Mouse (Mus musculus) mammary gland, adult 2 months (tissue): ENCODE measurements around the gene Aspdh. TPM values are rescaled to one million over a fixed set of nuclear protein-coding genes. Genes with fewer than 3 reads are reported as not detected.

Experiments
- polyA plus RNA-seq: library from polyadenylated mRNA; depleted of rRNA; stranded (reverse); fragments of >200 nt; gene quantifications from 2 replicates; pipeline ENCODE4 v1.2.3, GENCODE M21; 2012; ENCODE audit warnings: low replicate concordance; rRNA removed

Aspdh gene
- polyA plus RNA-seq = 0.29 and 3.4 TPM in 2 replicates

GRCm38 (mm10) chr7:44465111-44465510 lies at the start of gene Aspdh:
TSS of gene Aspdh (plus strand) at chr7:44465391.

DNA sequence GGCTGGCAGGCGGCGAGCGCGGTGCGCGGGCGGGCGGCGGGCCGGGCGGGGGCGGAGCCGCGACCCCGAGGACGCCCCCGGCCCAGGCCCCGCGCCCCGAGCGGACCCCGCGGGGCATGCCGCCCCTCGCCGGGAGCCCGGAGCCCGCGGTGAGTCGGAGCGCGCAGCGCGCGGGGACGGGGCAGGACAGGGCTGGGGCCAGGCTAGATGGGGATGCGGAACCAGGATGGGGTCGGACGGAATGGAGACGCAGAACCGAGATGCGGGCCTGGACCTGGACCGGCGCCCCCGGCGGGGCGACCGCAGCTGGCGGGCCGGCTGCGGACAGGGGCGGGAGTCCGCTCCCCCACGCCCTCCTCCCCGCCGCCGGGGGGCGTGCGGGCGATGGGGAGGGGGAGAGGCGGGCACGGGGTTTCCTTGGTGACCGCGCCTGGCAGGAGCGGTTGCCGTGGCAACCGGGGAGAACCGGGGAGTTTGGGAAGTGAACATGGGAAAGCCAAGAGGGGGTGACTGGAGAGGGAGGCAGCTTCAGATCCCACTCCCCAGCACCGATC lies 36.1 kb upstream of the Aspdh start, which contains the start of gene Lrrc4b:
Lrrc4b (plus strand) TSS at position 51 of the 554 bp plus-strand sequence.

DNA sequence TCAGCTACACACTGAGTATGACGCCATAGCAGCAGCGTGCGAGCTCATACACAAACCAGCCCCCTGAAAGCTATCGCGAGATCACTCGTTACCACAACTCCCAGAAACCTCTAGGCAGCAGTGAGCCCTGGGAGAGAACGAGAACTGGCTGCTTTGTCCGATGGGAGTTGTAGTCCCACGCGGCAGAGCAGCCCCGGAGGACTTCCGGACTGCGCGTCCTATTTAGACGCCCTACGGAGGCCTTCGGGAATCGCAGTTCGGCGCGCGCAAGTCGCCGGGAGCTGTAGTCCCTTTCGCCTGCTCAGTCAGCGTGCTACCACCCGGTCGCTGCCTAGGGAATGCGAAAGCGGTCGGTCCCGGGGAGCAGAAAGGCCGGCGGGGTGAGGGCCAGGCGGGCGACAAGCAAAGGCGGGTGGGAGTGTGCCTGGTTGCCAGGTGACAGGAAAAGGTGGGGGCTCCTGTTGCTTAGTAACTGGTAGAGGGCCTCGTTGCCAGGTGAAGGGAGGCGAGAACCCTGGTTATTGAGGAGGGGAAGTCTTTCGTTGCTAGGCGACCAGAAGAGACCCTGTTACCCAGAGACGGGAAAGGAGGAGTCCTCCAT lies 2.7 kb downstream of the Aspdh start, which contains the start of gene Josd2:
Josd2 (plus strand) TSS at position 170 of the 601 bp plus-strand sequence.

GRCm38 (mm10) chr7:44495992-44496770 lies 31.0 kb downstream of the Aspdh start, which contains the start of the genes Emc10 and Fam71e1:
TSS of gene Emc10 (minus strand) at chr7:44496529.
TSS of gene Fam71e1 (plus strand) at chr7:44496581.

Other genes starting within 250 kb of the Aspdh start
- gene Klk1b5, start 249.4 kb upstream of the Aspdh start, polyA plus RNA-seq = not detected in 2 replicates
- 5.2 and 8.6 TPM in 2 replicates for gene Klk1, start 240.0 kb upstream of the Aspdh start, polyA plus RNA-seq
- not detected in 2 replicates for gene Gm36864, start 229.2 kb upstream of the Aspdh start, polyA plus RNA-seq
- 1.3 and 2.7 TPM in 2 replicates for gene 1700028J19Rik, start 218.7 kb upstream of the Aspdh start, polyA plus RNA-seq
- 75.6 and 148 TPM in 2 replicates for gene 2410002F23Rik, start 218.7 kb upstream of the Aspdh start, polyA plus RNA-seq
- gene Acp4, start 208.0 kb upstream of the Aspdh start, polyA plus RNA-seq = not detected in 2 replicates
- gene Gm15517, start 203.9 kb upstream of the Aspdh start, polyA plus RNA-seq = not detected in 2 replicates
- 4.7 and 10.7 TPM in 2 replicates for gene Clec11a, start 158.5 kb upstream of the Aspdh start, polyA plus RNA-seq
- 0.89 and 3.2 TPM in 2 replicates for gene Shank1, start 155.1 kb upstream of the Aspdh start, polyA plus RNA-seq
- gene Syt3, start 81.3 kb upstream of the Aspdh start, polyA plus RNA-seq = 5.9 and 7.8 TPM in 2 replicates
- 0.94 and 1.2 TPM in 2 replicates for gene 1700008O03Rik, start 79.6 kb upstream of the Aspdh start, polyA plus RNA-seq
- gene Lrrc4b, start 36.4 kb upstream of the Aspdh start, polyA plus RNA-seq = 0.72 and 1.2 TPM in 2 replicates
- 157 and 197 TPM in 2 replicates for gene Josd2, start 2.6 kb downstream of the Aspdh start, polyA plus RNA-seq
- gene Emc10, start 31.1 kb downstream of the Aspdh start, polyA plus RNA-seq = 309 and 442 TPM in 2 replicates
- 7.2 and 13.2 TPM in 2 replicates for gene Fam71e1, start 31.2 kb downstream of the Aspdh start, polyA plus RNA-seq
- gene Mybpc2, start 59.3 kb downstream of the Aspdh start, polyA plus RNA-seq = 0.42 and 270 TPM in 2 replicates
- 56.8 and 111 TPM in 2 replicates for gene Spib, start 66.7 kb downstream of the Aspdh start, polyA plus RNA-seq
- 37.9 and 80.4 TPM in 2 replicates for gene Pold1, start 83.5 kb downstream of the Aspdh start, polyA plus RNA-seq
- 144 and 274 TPM in 2 replicates for gene Nr1h2, start 88.6 kb downstream of the Aspdh start, polyA plus RNA-seq
- gene Napsa, start 107.0 kb downstream of the Aspdh start, polyA plus RNA-seq = 46.1 and 70.1 TPM in 2 replicates
- gene Kcnc3, start 125.3 kb downstream of the Aspdh start, polyA plus RNA-seq = 1.5 and 1.9 TPM in 2 replicates
- 8.5 and 15.5 TPM in 2 replicates for gene Myh14, start 205.5 kb downstream of the Aspdh start, polyA plus RNA-seq
- not detected in 2 replicates for gene Izumo2, start 243.4 kb downstream of the Aspdh start, polyA plus RNA-seq